Mouse (Mus musculus) neural tube, embryonic 14.5 days (tissue): ENCODE measurements at regions not wholly inside any gene's neighbourhood (a gene's known extent, or its start where the extent isn't known, plus 50 kb on each side); places are given as distances from the start of the nearest gene placed in this dataset.
"Not testable (repeated sequence)": the region's sequence is repeated elsewhere in the genome, so short reads cannot be mapped to it uniquely, and the experiment has no call there.

Source experiments
- ATAC-seq: fragments of 200-750 bp; cut with Nextera tagmentation; 2 replicates; pipeline ENCODE4 v1.8.0; 2017; ENCODE audit warnings: low read depth, mild to moderate bottlenecking, moderate TSS enrichment, moderate library complexity
- H3K27ac ChIP-seq: fragments of 300-500 bp; sonication (generic); 2 replicates; pipeline ENCODE4 v1.5.1; 2014; ENCODE audit warnings: low read depth, mild to moderate bottlenecking, control low read depth, low read length, moderate library complexity, mixed read lengths
- H3K27me3 ChIP-seq: fragments of 300-500 bp; sonication (generic); 2 replicates; pipeline ENCODE4 v1.6.1; 2014; ENCODE audit warnings: low read length; ENCODE audit not compliant: control insufficient read depth, insufficient read depth
- H3K36me3 ChIP-seq: fragments of 300-500 bp; sonication (generic); 2 replicates; pipeline ENCODE4 v1.6.1; 2014; ENCODE audit warnings: low read length, mixed read lengths; ENCODE audit not compliant: control insufficient read depth, insufficient read depth
- H3K4me1 ChIP-seq: fragments of 300-500 bp; sonication (generic); 2 replicates; pipeline ENCODE4 v1.6.1; 2014; ENCODE audit warnings: low read length; ENCODE audit not compliant: control insufficient read depth, insufficient read depth
- H3K4me2 ChIP-seq: fragments of 300-500 bp; sonication (generic); 2 replicates; pipeline ENCODE4 v1.6.1; 2014; ENCODE audit warnings: mild to moderate bottlenecking, low read depth, low read length, control low read depth
- H3K4me3 ChIP-seq: fragments of 300-500 bp; sonication (generic); 2 replicates; pipeline ENCODE4 v1.5.1; 2014; ENCODE audit warnings: low read depth, low read length, control low read depth, mixed read lengths
- H3K9ac ChIP-seq: fragments of 300-500 bp; sonication (generic); replicated peaks from 2 replicates; pipeline ENCODE4 v1.6.1; 2014; ENCODE audit warnings: low read depth, mild to moderate bottlenecking, control low read depth, low read length, mixed read lengths
- H3K9me3 ChIP-seq: fragments of 300-500 bp; sonication (generic); 2 replicates; pipeline ENCODE4 v1.6.1; 2016; ENCODE audit warnings: low read length; ENCODE audit not compliant: control insufficient read depth
- WGBS: fragments of 180-500 bp; shearing (Covaris S2); extraction: QIAGEN DNeasy Blood & Tissue Kit; methylation state at CpG from one replicate; pipeline ENCODE4 v1.1.7; 2014; 5-methylcytosine and 5-hydroxymethylcytosine counted together

DNA sequence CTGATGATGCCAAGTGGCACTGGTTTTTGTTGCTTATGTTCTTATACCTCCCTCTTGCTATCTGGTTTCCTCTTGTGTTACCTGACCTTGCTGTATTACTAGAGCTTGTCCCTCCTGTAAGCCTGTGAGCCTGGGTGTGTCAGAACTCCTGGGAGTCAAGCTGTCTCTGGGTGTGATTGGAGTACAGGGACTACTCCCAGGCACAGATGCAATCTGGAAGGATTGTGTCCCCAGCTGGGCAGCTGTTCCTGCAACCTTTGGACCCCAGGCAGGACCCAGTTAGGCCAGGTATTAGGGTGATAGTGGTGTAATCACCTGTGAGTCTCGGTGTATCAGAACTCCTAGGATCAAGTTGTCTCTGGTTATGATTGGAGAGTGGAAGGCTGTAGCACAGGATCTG is 97.4 kb upstream of the Dock11 start:
- no peak overlapping the region for H3K4me2 ChIP-seq
- H3K9ac ChIP-seq = no peak overlapping the region
- H3K4me1 ChIP-seq = no peaks in the 10 kb centered on the region
- WGBS = 75% methylated on average over 1 of the region's 1 CpGs
- no peaks in the 10 kb centered on the region for H3K27me3 ChIP-seq
- no peak overlapping the region for H3K4me3 ChIP-seq
- no peak for ATAC-seq
- H3K36me3 ChIP-seq = no peaks in the 10 kb centered on the region
- no peaks in the 10 kb centered on the region for H3K9me3 ChIP-seq
- H3K27ac ChIP-seq = no peak overlapping the region

DNA sequence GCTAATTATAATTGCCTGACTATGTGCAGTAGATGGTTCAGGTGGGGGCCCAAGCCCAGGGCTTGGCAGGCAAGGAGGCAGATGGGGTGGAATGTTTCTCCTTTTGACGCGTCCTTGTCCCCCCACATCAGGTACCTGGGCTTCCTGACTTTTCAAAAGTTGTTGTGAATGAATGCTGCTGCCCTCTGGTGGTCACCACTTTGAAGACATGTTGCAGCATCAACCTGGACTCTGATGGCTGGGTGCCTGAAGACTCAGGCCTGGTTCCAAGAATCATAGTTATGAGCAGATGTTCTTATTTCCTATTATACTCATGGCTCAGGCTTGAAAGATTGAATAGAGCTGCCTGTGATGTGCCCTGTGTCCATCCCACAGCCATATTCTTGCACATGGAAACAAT is 75.4 kb upstream of the Dock11 start:
- H3K9ac ChIP-seq = no peak overlapping the region
- no peak overlapping the region for H3K27ac ChIP-seq
- H3K4me1 ChIP-seq = no peaks in the 10 kb centered on the region
- no peak overlapping the region for H3K4me2 ChIP-seq
- H3K4me3 ChIP-seq = no peak overlapping the region
- H3K36me3 ChIP-seq = no peaks in the 10 kb centered on the region
- WGBS = 65% methylated on average over 2 of the region's 2 CpGs
- H3K27me3 ChIP-seq = no peaks in the 10 kb centered on the region
- no peaks in the 10 kb centered on the region for H3K9me3 ChIP-seq
- ATAC-seq = no peak

DNA sequence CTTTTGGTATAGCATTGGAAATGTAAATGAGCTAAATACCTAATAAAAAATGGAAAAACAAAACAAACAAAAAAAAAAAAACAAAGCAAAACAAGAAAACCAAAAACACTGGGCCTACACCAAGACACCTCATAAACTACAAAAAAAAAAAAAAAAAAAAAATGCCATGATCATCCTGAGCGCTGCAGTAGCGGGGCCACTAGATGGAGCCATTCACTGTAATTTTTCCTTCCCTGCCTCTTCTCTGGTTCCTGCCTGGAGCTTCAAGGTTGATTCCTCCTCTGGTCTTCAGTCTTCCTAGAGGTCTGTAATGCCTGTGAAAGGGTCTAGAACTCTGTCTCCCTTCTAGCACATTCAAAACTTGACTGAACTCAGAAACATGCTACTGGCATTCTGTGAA is 54.2 kb upstream of the Dock11 start:
- not testable (repeated sequence) for H3K27me3 ChIP-seq, H3K36me3 ChIP-seq, H3K9ac ChIP-seq, H3K4me1 ChIP-seq, H3K9me3 ChIP-seq, H3K27ac ChIP-seq, H3K4me2 ChIP-seq, H3K4me3 ChIP-seq
- peak; percentile 75; the same call in 1 of the 2 replicates for ATAC-seq
- 0% methylated on average over 2 of the region's 2 CpGs for WGBS

DNA sequence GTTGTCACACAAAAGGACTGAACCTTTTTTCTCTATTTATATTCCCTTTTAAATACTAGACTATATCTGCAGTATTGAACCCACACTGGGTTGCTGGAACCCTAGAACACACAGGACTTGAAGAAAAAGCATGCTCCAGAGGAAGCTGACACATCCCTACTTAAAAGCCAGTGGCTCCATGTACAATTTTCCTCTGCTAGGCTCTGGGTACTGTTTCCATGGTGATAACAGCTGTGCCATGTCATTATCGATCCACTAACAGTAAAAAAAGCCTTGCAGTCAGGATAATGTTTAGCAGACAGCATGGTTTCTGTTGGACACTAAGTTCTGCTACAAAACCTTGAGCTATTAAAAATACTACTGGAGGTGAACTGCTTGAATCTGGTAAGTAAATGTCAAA is 50.6 kb upstream of the Dock11 start:
- Histone ChIP-seq H3K27me3 (no peaks in the 10 kb centered on the region), H3K9ac (no peak overlapping the region), H3K4me1 (no peaks in the 10 kb centered on the region), H3K9me3 (no peaks in the 10 kb centered on the region), H3K27ac (no peak overlapping the region), H3K36me3 (no peaks in the 10 kb centered on the region), H3K4me3 (no peak overlapping the region), H3K4me2 (no peak overlapping the region)
- no peak for ATAC-seq
- WGBS = 31% methylated on average over 1 of the region's 1 CpGs
